Mouse (Mus musculus) limb, embryonic 11.5 days (tissue): ENCODE measurements around the gene Ttc23l. TPM values are rescaled to one million over a fixed set of nuclear protein-coding genes. Genes with fewer than 3 reads are reported as not detected.

ENCODE experiments used
- ATAC-seq: fragments of 200-750 bp; cut with Nextera tagmentation; 2 replicates; pipeline ENCODE4 v1.8.0; 2017; ENCODE audit warnings: low read depth; ENCODE audit not compliant: insufficient number of reproducible peaks, low FRiP score, low TSS enrichment
- DNase-seq: peaks from one replicate; pipeline ENCODE4 v3.0.0-alpha.2; 2015; ENCODE audit warnings: low spot score
- H3K27ac ChIP-seq: fragments of 300-500 bp; sonication (generic); replicated peaks from 2 replicates; pipeline ENCODE4 v1.5.1; 2014; ENCODE audit warnings: low read depth, mild to moderate bottlenecking, low read length
- H3K27me3 ChIP-seq: fragments of 300-500 bp; sonication (generic); 2 replicates; pipeline ENCODE4 v1.6.1; 2014; ENCODE audit warnings: mild to moderate bottlenecking, low read length, mixed read lengths; ENCODE audit not compliant: control insufficient read depth, insufficient read depth
- H3K36me3 ChIP-seq: fragments of 300-500 bp; sonication (generic); 2 replicates; pipeline ENCODE4 v1.6.1; 2014; ENCODE audit warnings: mild to moderate bottlenecking, low read length, moderate library complexity, mixed read lengths; ENCODE audit not compliant: control insufficient read depth, insufficient read depth
- H3K4me1 ChIP-seq: fragments of 300-500 bp; sonication (generic); 2 replicates; pipeline ENCODE4 v1.6.1; 2014; ENCODE audit warnings: low read length, mixed read lengths; ENCODE audit not compliant: control insufficient read depth, insufficient read depth
- H3K4me2 ChIP-seq: fragments of 300-500 bp; sonication (generic); 2 replicates; pipeline ENCODE4 v1.6.1; 2014; ENCODE audit warnings: low read depth, mild to moderate bottlenecking, moderate library complexity; ENCODE audit not compliant: severe bottlenecking
- H3K4me3 ChIP-seq: fragments of 300-500 bp; sonication (generic); 2 replicates; pipeline ENCODE4 v1.5.1; 2014; ENCODE audit warnings: low read depth, low read length
- H3K9ac ChIP-seq: fragments of 300-500 bp; sonication (generic); 2 replicates; pipeline ENCODE4 v1.6.1; 2014; ENCODE audit warnings: mild to moderate bottlenecking, low read length
- H3K9me3 ChIP-seq: fragments of 300-500 bp; sonication (generic); 2 replicates; pipeline ENCODE4 v1.6.1; 2016; ENCODE audit warnings: low read length; ENCODE audit not compliant: control insufficient read depth
- WGBS: fragments of 180-500 bp; shearing (Covaris S2); extraction: QIAGEN DNeasy Blood & Tissue Kit; methylation state at CpG from one replicate; pipeline ENCODE4 v1.1.7; 2014; 5-methylcytosine and 5-hydroxymethylcytosine counted together
- polyA plus RNA-seq: library from polyadenylated mRNA; unstranded; fragments of >200 nt; fragmentation: Nextera tagmentation; extraction: Ambion mirVana; gene quantifications from 2 replicates; pipeline ENCODE4 v1.2.1, GENCODE M21; 2014

Gene Ttc23l
- polyA plus RNA-seq, 1 experiment from 2014 or later: not detected

DNA sequence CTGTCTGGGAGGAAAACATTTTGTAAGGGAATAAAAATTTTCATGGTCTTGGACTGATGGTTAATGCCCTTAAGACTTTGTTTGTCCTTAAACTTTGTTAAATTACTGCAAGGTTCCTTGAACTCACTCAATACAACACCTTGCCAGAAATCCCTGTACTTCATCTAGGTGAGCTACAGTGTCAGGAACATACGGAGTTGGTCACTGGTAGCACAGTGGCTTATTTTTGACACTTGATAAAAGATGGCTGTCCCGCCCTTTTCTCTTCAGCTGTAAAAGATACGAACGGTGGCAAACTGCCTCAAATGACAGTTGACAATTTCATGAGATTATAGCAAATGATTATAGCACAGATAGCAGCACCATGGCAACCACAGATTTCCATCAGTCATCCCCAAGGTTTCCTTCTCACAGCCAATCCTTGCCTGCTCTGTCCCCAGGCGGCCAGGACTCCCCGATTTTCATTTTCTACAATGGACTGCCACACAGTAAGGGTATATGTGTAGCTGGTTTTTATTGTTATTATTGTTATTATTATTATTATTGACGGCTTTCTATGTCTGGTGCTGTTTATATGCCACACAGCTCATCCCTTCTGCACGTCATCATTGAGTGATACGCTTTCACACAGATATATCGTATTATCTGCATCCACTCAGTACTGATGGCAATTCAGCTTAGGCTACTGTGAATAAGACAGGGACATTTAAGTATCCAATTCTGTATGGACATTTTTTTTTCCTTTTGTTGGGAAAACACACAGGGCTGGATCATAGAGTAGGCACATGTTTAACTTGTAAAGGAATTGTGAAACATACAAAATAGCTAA is 26.1 kb upstream of the Ttc23l start:
- H3K36me3 ChIP-seq: no peaks in the 10 kb centered on the region; the same call in none of the 2 replicates
- no peak for ATAC-seq
- H3K4me1 ChIP-seq: no peaks in the 10 kb centered on the region
- H3K9ac ChIP-seq: no peak overlapping the region
- no peak overlapping the region for H3K27ac ChIP-seq
- H3K4me3 ChIP-seq: no peak overlapping the region
- no peaks in the 10 kb centered on the region for H3K9me3 ChIP-seq
- DNase-seq: no peak
- no peaks in the 10 kb centered on the region for H3K27me3 ChIP-seq
- WGBS: 90% methylated on average over 10 of the region's 10 CpGs
- no peak overlapping the region for H3K4me2 ChIP-seq

DNA sequence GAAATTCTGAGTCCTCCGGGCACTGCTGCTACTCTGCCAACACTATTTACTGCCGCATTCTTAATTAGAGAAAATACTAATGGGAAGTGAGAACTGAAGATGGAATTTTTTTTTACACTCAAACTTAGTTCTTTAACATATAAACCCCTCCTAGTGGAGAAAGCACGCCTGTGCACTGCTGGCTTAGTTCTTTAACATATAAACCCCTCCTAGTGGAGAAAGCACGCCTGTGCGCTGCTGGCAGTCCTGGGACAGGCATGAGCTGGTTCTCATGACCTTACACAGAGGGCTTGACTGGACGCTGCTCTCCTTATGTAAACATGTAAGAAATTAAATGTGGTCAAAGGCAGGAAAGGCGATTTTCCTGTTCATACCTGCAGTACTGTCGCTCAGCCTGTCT is 24.9 kb upstream of the Ttc23l start:
- WGBS: 54% methylated on average over 8 of the region's 8 CpGs
- Histone ChIP-seq H3K36me3 (peaks cover 3% of the 10 kb centered on the region), H3K4me3 (no peak overlapping the region), H3K4me1 (no peaks in the 10 kb centered on the region), H3K4me2 (no peak overlapping the region), H3K9ac (no peak overlapping the region), H3K27ac (no peak overlapping the region), H3K9me3 (no peaks in the 10 kb centered on the region), H3K27me3 (no peaks in the 10 kb centered on the region)
- DNase-seq: peak; percentile 78
- peak; percentile 77; the same call in 1 of the 2 replicates for ATAC-seq

DNA sequence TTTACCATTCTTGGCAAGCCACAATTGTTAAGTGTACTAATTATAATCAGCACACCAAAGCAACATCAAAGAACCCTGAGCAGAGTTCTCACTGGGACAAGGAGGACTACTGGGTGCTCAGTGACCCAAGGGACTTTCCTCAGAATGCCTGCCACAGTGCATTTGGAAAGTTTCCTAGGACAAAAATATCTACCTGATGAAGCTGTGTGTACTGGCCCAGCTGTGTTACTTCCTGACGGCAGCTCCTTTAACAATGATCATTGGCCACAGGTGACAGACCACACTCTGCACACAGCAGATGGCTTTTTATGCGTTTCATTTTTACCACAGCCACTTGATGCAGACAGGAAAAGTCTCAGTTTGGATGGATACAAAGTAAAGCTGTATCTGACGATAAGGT is 20.7 kb upstream of the Ttc23l start:
- H3K9me3 ChIP-seq: no peaks in the 10 kb centered on the region
- H3K27ac ChIP-seq: no peak overlapping the region
- no peaks in the 10 kb centered on the region for H3K4me1 ChIP-seq
- no peak overlapping the region for H3K4me2 ChIP-seq
- H3K4me3 ChIP-seq: no peak overlapping the region
- 86% methylated on average over 3 of the region's 3 CpGs for WGBS
- H3K36me3 ChIP-seq: peaks cover 16% of the 10 kb centered on the region
- no peak overlapping the region for H3K9ac ChIP-seq
- DNase-seq (no peak), ATAC-seq (no peak)
- H3K27me3 ChIP-seq: no peaks in the 10 kb centered on the region

DNA sequence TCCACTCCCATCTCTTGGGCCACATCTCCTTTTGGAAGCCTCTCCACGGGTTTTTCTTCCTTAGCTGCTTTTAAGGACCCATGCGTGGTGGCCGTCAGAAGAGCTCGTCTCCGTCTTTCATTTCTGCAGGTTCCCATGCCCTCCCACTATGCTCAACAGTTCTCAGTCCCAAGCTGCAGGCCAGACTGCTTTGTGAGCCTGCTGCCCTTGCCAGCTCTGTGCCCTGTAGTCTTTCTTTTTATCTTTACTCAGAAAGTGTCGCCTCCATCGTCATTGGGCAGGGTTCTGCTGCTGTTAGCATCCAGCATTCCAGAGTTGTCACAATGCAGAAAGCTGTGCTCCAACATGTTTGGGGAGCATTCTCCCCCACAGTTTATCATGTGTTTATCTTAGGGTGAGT is 8.0 kb upstream of the Ttc23l start:
- ATAC-seq (no peak), DNase-seq (no peak)
- Histone ChIP-seq H3K27me3 (no peaks in the 10 kb centered on the region), H3K4me1 (no peaks in the 10 kb centered on the region), H3K9me3 (no peaks in the 10 kb centered on the region), H3K4me2 (no peak overlapping the region), H3K27ac (no peak overlapping the region), H3K4me3 (no peak overlapping the region), H3K36me3 (peaks cover 8% of the 10 kb centered on the region; the same call in 1 of the 2 replicates), H3K9ac (no peak overlapping the region)
- 93% methylated on average over 7 of the region's 7 CpGs for WGBS

DNA sequence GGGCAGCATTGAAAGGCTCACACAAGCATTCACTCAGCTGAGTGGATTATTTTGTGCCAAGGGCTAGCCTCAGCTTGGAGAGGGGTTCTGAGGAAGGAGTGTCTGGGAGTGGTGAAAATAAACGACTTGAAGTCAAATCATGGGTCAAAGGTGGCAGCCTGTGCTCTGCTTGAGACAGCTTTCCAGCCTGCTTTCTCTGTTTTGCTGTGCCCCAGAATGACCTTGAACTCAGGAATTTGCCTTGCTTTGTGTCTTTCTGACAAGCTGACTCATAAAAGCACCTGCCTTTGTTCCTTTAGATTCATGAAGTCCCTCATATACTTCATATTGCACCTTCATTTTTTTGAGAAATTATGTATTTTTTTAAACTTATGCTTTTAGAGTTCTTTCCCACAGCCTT is 5.7 kb upstream of the Ttc23l start:
- H3K36me3 ChIP-seq: peaks cover 4% of the 10 kb centered on the region; the same call in 1 of the 2 replicates
- no peaks in the 10 kb centered on the region for H3K27me3 ChIP-seq
- no peak for ATAC-seq
- no peaks in the 10 kb centered on the region for H3K9me3 ChIP-seq
- no peak for DNase-seq
- H3K4me1 ChIP-seq: no peaks in the 10 kb centered on the region
- H3K4me2 ChIP-seq: no peak overlapping the region
- H3K27ac ChIP-seq: no peak overlapping the region
- no peak overlapping the region for H3K4me3 ChIP-seq
- no peak overlapping the region for H3K9ac ChIP-seq
- 38% methylated on average over 1 of the region's 1 CpGs for WGBS

DNA sequence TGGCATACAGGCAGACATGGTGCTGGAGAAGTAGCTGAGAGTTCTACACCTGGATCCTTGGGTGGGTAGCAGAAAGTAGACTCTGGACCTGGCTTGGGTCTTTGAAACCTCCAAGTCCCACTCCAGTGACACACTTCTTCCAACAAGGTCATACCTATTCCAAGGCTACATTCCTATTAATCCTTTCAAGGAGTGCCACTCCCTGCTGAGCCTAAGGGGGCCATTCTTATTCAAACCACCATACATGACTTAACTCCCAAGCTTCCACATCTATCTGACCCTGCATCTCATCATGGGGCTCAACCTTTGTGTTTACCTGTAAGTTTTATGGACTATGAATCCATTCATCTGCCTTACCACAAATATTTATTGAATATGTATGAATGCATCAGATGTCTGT is 3.8 kb upstream of the Ttc23l start:
- no peak overlapping the region for H3K4me2 ChIP-seq
- H3K27ac ChIP-seq: no peak overlapping the region
- no peaks in the 10 kb centered on the region for H3K4me1 ChIP-seq
- H3K4me3 ChIP-seq: no peak overlapping the region
- H3K27me3 ChIP-seq: no peaks in the 10 kb centered on the region
- ATAC-seq (no peak), DNase-seq (no peak)
- H3K9ac ChIP-seq: no peak overlapping the region
- no peaks in the 10 kb centered on the region for H3K9me3 ChIP-seq
- no peaks in the 10 kb centered on the region; the same call in 1 of the 2 replicates for H3K36me3 ChIP-seq

DNA sequence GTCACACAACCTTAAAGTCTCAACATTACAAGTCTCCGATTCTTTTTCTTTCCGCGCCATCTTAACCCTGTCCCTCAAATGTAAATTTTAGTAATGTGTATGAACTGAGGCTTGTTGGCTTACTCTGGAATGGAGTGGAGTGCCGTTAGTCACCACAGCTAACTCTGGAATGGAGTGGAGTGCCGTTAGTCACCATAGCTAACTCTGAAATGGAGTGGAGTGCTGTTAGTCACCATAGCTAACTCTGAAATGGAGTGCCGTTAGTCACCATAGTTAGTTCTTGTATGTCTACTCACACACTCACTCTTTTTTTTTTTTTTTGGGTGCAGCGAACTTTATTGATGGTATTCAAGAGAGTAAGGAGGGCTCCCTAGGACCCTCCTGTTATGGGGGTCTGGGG is 1.5 kb upstream of the Ttc23l start:
- Histone ChIP-seq H3K27me3 (no peaks in the 10 kb centered on the region), H3K9ac (no peak overlapping the region), H3K4me3 (no peak overlapping the region), H3K36me3 (no peaks in the 10 kb centered on the region), H3K4me2 (no peak overlapping the region), H3K27ac (no peak overlapping the region), H3K9me3 (no peaks in the 10 kb centered on the region), H3K4me1 (no peaks in the 10 kb centered on the region)
- no peak for ATAC-seq
- 97% methylated on average over 7 of the region's 7 CpGs for WGBS
- no peak for DNase-seq

DNA sequence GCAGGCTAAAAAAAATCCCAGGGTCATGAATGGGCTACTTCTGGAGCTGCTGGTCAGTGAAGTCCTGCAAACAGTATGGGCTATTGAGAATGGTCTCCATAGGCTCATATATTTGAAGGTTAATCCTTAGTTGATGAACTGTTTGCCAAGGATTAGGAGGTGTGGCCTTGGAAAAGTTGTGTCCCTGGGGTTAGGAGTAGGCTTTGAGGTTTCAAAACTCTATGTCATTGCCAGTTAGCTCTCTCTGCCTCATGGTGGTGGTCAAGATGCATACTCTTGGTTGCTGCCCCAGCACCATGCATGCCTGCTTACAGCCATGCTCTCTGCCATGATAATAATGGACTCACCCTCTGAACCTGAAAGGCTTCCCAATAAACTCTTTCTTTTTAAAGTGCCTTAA is 4.1 kb downstream of the Ttc23l start:
- Histone ChIP-seq H3K9ac (no peak overlapping the region), H3K27ac (no peak overlapping the region)
- no peak for DNase-seq

More for the DNA sequence above, 4.1 kb downstream of the Ttc23l start:
- Histone ChIP-seq H3K36me3 (no peaks in the 10 kb centered on the region), H3K4me2 (no peak overlapping the region), H3K4me3 (no peak overlapping the region), H3K4me1 (no peaks in the 10 kb centered on the region), H3K9me3 (no peaks in the 10 kb centered on the region), H3K27me3 (no peaks in the 10 kb centered on the region)
- no peak for ATAC-seq
